In genomic region chr3:121768770-121769169, GRCm38 (mm10) we compare ENCODE assay signal across 23 mouse cellular contexts. TPM values are rescaled to one million over a fixed set of nuclear protein-coding genes. Genes with fewer than 3 reads are reported as not detected.
DNase-seq lines count a peak whose midpoint lies in the region; ATAC-seq and TF ChIP-seq lines count a peak whose summit lies in the region.
"Had no signal": no experiment of that assay in that cellular context is flagged by ENCODE, and none has a peak within 500 bp of the region (broad histone marks: within the 10 kb centered on the region; RNA-seq: fewer than 3 reads in every experiment).

No protein-coding gene starts in this region.

- H3K4me3 ChIP-seq in G1E (ENCODE audit: low read depth, low read length), result no peak overlapping the region
- H3K4me3 ChIP-seq: embryonic facial prominence, embryonic 12.5 days; forebrain, embryonic 10.5 days; forebrain, embryonic 15.5 days; heart, embryonic 15.5 days; kidney, embryonic 15.5 days; liver, embryonic 15.5 days; midbrain, embryonic 15.5 days had no signal

- peaks cover 15% of the 10 kb centered on the region for H3K4me1 ChIP-seq in G1E (ENCODE audit: insufficient read depth, low read depth, low read length)
- H3K4me1 ChIP-seq: embryonic facial prominence, embryonic 12.5 days; forebrain, embryonic 10.5 days; forebrain, embryonic 15.5 days; heart, embryonic 15.5 days; kidney, embryonic 15.5 days; liver, embryonic 15.5 days; midbrain, embryonic 15.5 days had no signal

- ATAC-seq in G1E (ENCODE audit: extremely low read depth, insufficient number of reproducible peaks, low FRiP score, poor library complexity, severe bottlenecking), result peak; percentile 48; the same call in 1 of the 2 replicates
- ATAC-seq in monocyte, adult 5-6 weeks (replicated peaks; ENCODE audit: insufficient number of reproducible peaks, low FRiP score, low TSS enrichment, poor library complexity, severe bottlenecking), result no peak
- no peak for ATAC-seq in erythroid progenitor cell, adult 5-6 weeks (replicated peaks; ENCODE audit: low FRiP score, poor library complexity, severe bottlenecking)
- ATAC-seq: forebrain, embryonic 15.5 days; hindbrain, embryonic 16.5 days; midbrain, embryonic 15.5 days had no signal

- no peaks in the 10 kb centered on the region for H3K27me3 ChIP-seq in G1E (ENCODE audit: insufficient read depth, low read length)
- H3K27me3 ChIP-seq: embryonic facial prominence, embryonic 12.5 days; forebrain, embryonic 15.5 days; heart, embryonic 15.5 days; kidney, embryonic 15.5 days; liver, embryonic 15.5 days; midbrain, embryonic 15.5 days had no signal

- peaks cover 67% of the 10 kb centered on the region for H3K36me3 ChIP-seq in G1E (replicated peaks)

- peak; percentile 28 for DNase-seq in retina, embryonic 14.5 days (ENCODE audit: low spot score)
- no peak for DNase-seq in retina, postnatal 1 day
- DNase-seq in G1E (ENCODE audit: low spot score) (no peak), adipocyte (ENCODE audit: low spot score) (peak; percentile 35)
- DNase-seq: adrenal gland, adult 2 months; cerebellum, adult 11 months; cerebellum, adult 9-11 months; embryo, embryonic 11 days; kidney, adult 18-20 months; kidney, postnatal 25 days; liver; lung, embryonic 14.5 days; lung, postnatal 14 days had no signal

- no peaks in the 10 kb centered on the region for H3K9me3 ChIP-seq in G1E (replicated peaks)
- H3K9me3 ChIP-seq: embryonic facial prominence, embryonic 12.5 days; forebrain, embryonic 10.5 days; forebrain, embryonic 15.5 days; heart, embryonic 15.5 days; kidney, embryonic 15.5 days; liver, embryonic 15.5 days; midbrain, embryonic 15.5 days had no signal

- TF ChIP-seq CTCF in G1E (IDR thresholded peaks at IDR 0.05; ENCODE audit: low read depth, low read length), result peak; percentile 18; the same call in 1 of the 2 replicates

RNA-seq across cellular contexts. Expression of gene F3, which starts 45.4 kb away (rescaled TPM):
- total RNA-seq in G1E (2014; fragmentation: Nextera tagmentation) (not detected in 2 replicates), G1E (2017) (not detected in 2 replicates)
- not detected in 2 replicates for polyA plus RNA-seq in G1E (2012)
- total RNA-seq in monocyte, adult 5-6 weeks (2017), result not detected in 3 replicates
- not detected in 2 replicates for total RNA-seq in erythroid progenitor cell, adult 5-6 weeks (2015; ENCODE audit: low replicate concordance)
- total RNA-seq in erythroid progenitor cell, adult 5-6 weeks (2017; ENCODE audit: low replicate concordance), result not detected in 2 replicates

RNA-seq across cellular contexts. Expression of gene Abcd3, which starts 46.3 kb away (rescaled TPM):
- total RNA-seq in G1E (2014; fragmentation: Nextera tagmentation) (15.8 and 20.7 TPM in 2 replicates), G1E (2017) (14.3 and 20.4 TPM in 2 replicates)
- polyA plus RNA-seq in G1E (2012), result 42.0 and 49.7 TPM in 2 replicates
- total RNA-seq in monocyte, adult 5-6 weeks (2017), result 9.3 to 16.1 TPM (median 15.6 TPM) in 3 replicates
- 7.6 and 10.9 TPM in 2 replicates for total RNA-seq in erythroid progenitor cell, adult 5-6 weeks (2015; ENCODE audit: low replicate concordance)
- total RNA-seq in erythroid progenitor cell, adult 5-6 weeks (2017; ENCODE audit: low replicate concordance), result 4.9 and 8.5 TPM in 2 replicates

Comparison
In these comparisons a context has a peak if more than half of its experiments do, and no peak if none do; other contexts are left out.
1. DNase-seq: peak in retina, embryonic 14.5 days (single experiment) and adipocyte (single experiment); none in retina, postnatal 1 day (single experiment) and G1E (single experiment).